Mouse (Mus musculus) MEL (cell line): ENCODE measurements around the gene Agmat. TPM values are rescaled to one million over a fixed set of nuclear protein-coding genes. Genes with fewer than 3 reads are reported as not detected.

Experiments
- DNase-seq: peaks from one replicate; pipeline ENCODE4 v3.0.0; 2011; ENCODE audit warnings: low read depth, low spot score
- H3K27ac ChIP-seq: 2 replicates; pipeline ENCODE4 v1.5.1; 2012; ENCODE audit warnings: low read depth, mild to moderate bottlenecking, control low read depth, low read length, moderate library complexity; ENCODE audit not compliant: control insufficient read depth
- H3K27me3 ChIP-seq, 2 experiments: fragments of 150-350 bp in 1 of 2; sonication (generic) in 1 of 2; 2 replicates each; pipeline ENCODE4 v1.6.1; 2012; ENCODE audit warnings: low read length in 2 of 2, mild to moderate bottlenecking in 2 of 2, improper control_type of control experiment in 1 of 2, moderate library complexity in 1 of 2; ENCODE audit not compliant: insufficient read depth in 2 of 2, control insufficient read depth in 1 of 2
- H3K36me3 ChIP-seq, 2 experiments: 2 replicates each; pipeline ENCODE4 v1.6.1; 2012 to 2014; ENCODE audit warnings: low read length in 2 of 2, improper control_type of control experiment in 1 of 2, inconsistent platforms in 1 of 2, mild to moderate bottlenecking in 1 of 2; ENCODE audit not compliant: insufficient read depth in 2 of 2, control insufficient read depth in 1 of 2
- H3K4me1 ChIP-seq, 2 experiments: fragments of 150-350 bp in 1 of 2; sonication (generic) in 1 of 2; 2 replicates each; pipeline ENCODE4 v1.6.1; 2012; ENCODE audit warnings: low read length in 2 of 2, improper control_type of control experiment in 1 of 2, mild to moderate bottlenecking in 1 of 2; ENCODE audit not compliant: insufficient read depth in 2 of 2, control insufficient read depth in 1 of 2
- H3K4me3 ChIP-seq, 2 experiments: fragments of 150-350 bp in 1 of 2; sonication (generic) in 1 of 2; 2 replicates each; pipeline ENCODE4 v1.5.1; 2012; ENCODE audit warnings: low read depth in 2 of 2, low read length in 2 of 2, mild to moderate bottlenecking in 2 of 2, moderate library complexity in 2 of 2, control low read depth in 1 of 2, improper control_type of control experiment in 1 of 2; ENCODE audit not compliant: control insufficient read depth in 1 of 2, insufficient read depth in 1 of 2
- H3K79me2 ChIP-seq: 2 replicates; pipeline ENCODE4 v1.6.1; 2012; ENCODE audit warnings: mild to moderate bottlenecking, low read length, moderate library complexity; ENCODE audit not compliant: control insufficient read depth, poor library complexity, insufficient read depth
- H3K9ac ChIP-seq: 2 replicates; pipeline ENCODE4 v1.6.1; 2012; ENCODE audit warnings: low read depth, mild to moderate bottlenecking, control low read depth, low read length, moderate library complexity; ENCODE audit not compliant: control insufficient read depth, poor library complexity, severe bottlenecking
- H3K9me3 ChIP-seq: fragments of 150-350 bp; sonication (generic); replicated peaks from 2 replicates; pipeline ENCODE4 v1.6.1; 2012; ENCODE audit warnings: mild to moderate bottlenecking, low read length, improper control_type of control experiment, moderate library complexity; ENCODE audit not compliant: insufficient read depth
- BHLHE40 ChIP-seq: IDR thresholded peaks from 2 replicates; pipeline ENCODE4 v1.6.1; 2012; ENCODE audit warnings: low read depth, mild to moderate bottlenecking, inconsistent platforms, low read length, improper control_type of control experiment, borderline replicate concordance
- CTCF ChIP-seq, 3 experiments: IDR thresholded peaks in 2 of 3; conservative IDR thresholded peaks in 1 of 3; 2 replicates each; pipeline ENCODE4 v1.5.1; 2011 to 2012; ENCODE audit warnings: low read length in 3 of 3, low read depth in 2 of 3, mild to moderate bottlenecking in 2 of 3, improper control_type of control experiment in 1 of 3, inconsistent platforms in 1 of 3, mixed read lengths in 1 of 3, moderate library complexity in 1 of 3; ENCODE audit not compliant: control insufficient read depth in 1 of 3, insufficient read depth in 1 of 3, poor library complexity in 1 of 3, severe bottlenecking in 1 of 3
- ETS1 ChIP-seq: IDR thresholded peaks from 2 replicates; pipeline ENCODE4 v1.6.1; 2012; ENCODE audit warnings: low read depth, mild to moderate bottlenecking, inconsistent platforms, low read length, improper control_type of control experiment, moderate library complexity
- MAZ ChIP-seq: IDR thresholded peaks from 2 replicates; pipeline ENCODE4 v1.6.1; 2012; ENCODE audit warnings: low read depth, mild to moderate bottlenecking, inconsistent platforms, low read length, improper control_type of control experiment
- MXI1 ChIP-seq: IDR thresholded peaks from 2 replicates; pipeline ENCODE4 v1.6.1; 2011; ENCODE audit warnings: mild to moderate bottlenecking, low read depth, low read length, improper control_type of control experiment
- MYB ChIP-seq: IDR thresholded peaks from 2 replicates; pipeline ENCODE4 v1.6.1; 2011; ENCODE audit warnings: mild to moderate bottlenecking, low read depth, low read length, improper control_type of control experiment
- MYC ChIP-seq: IDR thresholded peaks from 2 replicates; pipeline ENCODE4 v1.6.1; 2011; ENCODE audit warnings: low read depth, mild to moderate bottlenecking, low read length, improper control_type of control experiment, moderate library complexity
- NRF1 ChIP-seq: IDR thresholded peaks from 2 replicates; pipeline ENCODE4 v1.6.1; 2014; ENCODE audit warnings: low read depth, mild to moderate bottlenecking, inconsistent platforms, low read length, improper control_type of control experiment, moderate library complexity; ENCODE audit not compliant: poor library complexity, insufficient read depth, severe bottlenecking
- SIN3A ChIP-seq: IDR thresholded peaks from 2 replicates; pipeline ENCODE4 v1.6.1; 2012; ENCODE audit warnings: low read length, improper control_type of control experiment, inconsistent platforms
- TAL1 ChIP-seq: IDR thresholded peaks from 2 replicates; pipeline ENCODE4 v1.6.1; 2012; ENCODE audit warnings: mild to moderate bottlenecking, inconsistent platforms, low read length, moderate library complexity, mixed read lengths
- TCF12 ChIP-seq: IDR thresholded peaks from 2 replicates; pipeline ENCODE4 v1.6.1; 2014; ENCODE audit warnings: low read depth, mild to moderate bottlenecking, inconsistent platforms, low read length, improper control_type of control experiment, moderate library complexity
- UBTF ChIP-seq: IDR thresholded peaks from 2 replicates; pipeline ENCODE4 v1.6.1; 2012; ENCODE audit warnings: low read depth, mild to moderate bottlenecking, inconsistent platforms, low read length, improper control_type of control experiment, moderate library complexity, borderline replicate concordance; ENCODE audit not compliant: insufficient read depth
- polyA plus RNA-seq, 2 experiments: library from polyadenylated mRNA; stranded (reverse) in 1 of 2; unstranded in 1 of 2; fragments of >175 nt in 1 of 2; fragments of >200 nt in 1 of 2; gene quantifications; 2 replicates each; pipeline versions ENCODE4 v1.2.1 to v1.2.4; 2012; ENCODE audit warnings: low replicate concordance in 2 of 2, low read depth in 1 of 2; ENCODE audit not compliant: insufficient read length in 2 of 2, insufficient read depth in 1 of 2, missing spikeins in 1 of 2
- total RNA-seq: library from RNA; depleted of rRNA; stranded (reverse); fragments of 300-350 nt; gene quantifications from 2 replicates; pipeline ENCODE4 v1.2.3, GENCODE M21; 2012; rRNA removed

Gene Agmat
- total and polyA plus RNA-seq, 3 experiments: 0.07 to 0.12 TPM; not detected in 1

DNA sequence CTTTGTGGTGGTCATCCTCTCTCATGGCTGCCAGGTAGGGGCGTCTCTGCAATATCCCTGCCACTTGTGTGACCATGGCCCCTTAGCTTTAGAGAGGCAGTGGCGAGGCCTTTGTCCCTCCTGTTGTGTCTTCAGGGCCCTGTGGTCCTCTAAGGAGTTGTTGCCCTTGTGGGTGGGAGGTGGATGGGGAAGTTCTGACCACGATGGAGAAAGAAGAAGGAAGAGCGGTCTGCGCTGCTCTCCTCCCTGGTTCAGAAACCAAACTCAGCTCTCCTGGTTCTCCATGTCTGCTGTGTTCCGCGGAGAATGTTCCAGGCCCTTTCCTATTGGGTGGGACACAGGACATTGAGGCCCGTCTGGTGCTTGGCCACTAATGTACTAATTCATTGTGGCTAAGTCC, 59.4 kb downstream of the Agmat start:
- DNase-seq: no peak
- H3K27ac ChIP-seq: no peak overlapping the region
- no peak for TF ChIP-seq NRF1
- TF ChIP-seq MYC: no peak
- no peak for TF ChIP-seq MAZ
- TF ChIP-seq TCF12: no peak
- no peak for TF ChIP-seq MYB
- no peak for TF ChIP-seq MXI1
- no peak for TF ChIP-seq BHLHE40
- no peak for TF ChIP-seq TAL1
- TF ChIP-seq CTCF (IDR thresholded peaks at IDR 0.05 in 2 of 3, conservative IDR thresholded peaks at IDR 0.05 in 1 of 3; ENCODE audit: control insufficient read depth in 1 of 3, insufficient read depth in 1 of 3, low read depth in 2 of 3, low read length in 3 of 3, poor library complexity in 1 of 3, severe bottlenecking in 1 of 3): no peak
- no peak for TF ChIP-seq SIN3A
- TF ChIP-seq ETS1: no peak
- no peak for TF ChIP-seq UBTF
- H3K27me3 ChIP-seq: no peaks in the 10 kb centered on the region
- no peaks in the 10 kb centered on the region for H3K9me3 ChIP-seq
- no peak overlapping the region for H3K4me3 ChIP-seq
- no peaks in the 10 kb centered on the region for H3K4me1 ChIP-seq
- no peaks in the 10 kb centered on the region for H3K79me2 ChIP-seq
- H3K36me3 ChIP-seq: no peaks in the 10 kb centered on the region
- H3K9ac ChIP-seq: no peak overlapping the region

Other genes starting within 250 kb of the Agmat start
- gene Spen, start 208.1 kb upstream of the Agmat start, total RNA-seq: 11.9 and 12.6 TPM in 2 replicates
- gene Spen, start 208.1 kb upstream of the Agmat start, polyA plus RNA-seq: 100 to 1,000 TPM in 1 of 2 experiments, 10 to 100 TPM in 1; 46.9 to 102 TPM
- gene Fblim1, start 140.6 kb upstream of the Agmat start, total RNA-seq: not detected in 2 replicates
- gene Fblim1, start 140.6 kb upstream of the Agmat start, polyA plus RNA-seq: not detected
- not detected in 2 replicates for gene Tmem82, start 128.0 kb upstream of the Agmat start, total RNA-seq
- gene Tmem82, start 128.0 kb upstream of the Agmat start, polyA plus RNA-seq: under 1 TPM in 1 of 2 experiments, not detected in 1; 0.21 TPM
- not detected in 2 replicates for gene Slc25a34, start 122.9 kb upstream of the Agmat start, total RNA-seq
- under 1 TPM in 1 of 2 experiments, not detected in 1; 0.10 TPM for gene Slc25a34, start 122.9 kb upstream of the Agmat start, polyA plus RNA-seq
- gene Plekhm2, start 81.8 kb upstream of the Agmat start, total RNA-seq: 4.8 and 6.5 TPM in 2 replicates
- gene Plekhm2, start 81.8 kb upstream of the Agmat start, polyA plus RNA-seq: 10 to 100 TPM in 1 of 2 experiments, not detected in 1; 15.4 TPM
- 7.7 and 8.8 TPM in 2 replicates for gene Rsc1a1, start 61.1 kb upstream of the Agmat start, total RNA-seq
- not detected for gene Rsc1a1, start 61.1 kb upstream of the Agmat start, polyA plus RNA-seq
- gene Ddi2, start 23.3 kb upstream of the Agmat start, total RNA-seq: 37.6 and 40.7 TPM in 2 replicates
- gene Ddi2, start 23.3 kb upstream of the Agmat start, polyA plus RNA-seq: 10 to 100 TPM in 1 of 2 experiments, not detected in 1; 42.8 TPM
- 3.2 and 3.4 TPM in 2 replicates for gene Dnajc16, start 44.3 kb downstream of the Agmat start, total RNA-seq
- gene Dnajc16, start 44.3 kb downstream of the Agmat start, polyA plus RNA-seq: 1 to 10 TPM in 1 of 2 experiments, not detected in 1; 6.8 TPM
- gene Casp9, start 46.9 kb downstream of the Agmat start, total RNA-seq: 2.8 and 3.8 TPM in 2 replicates
- gene Casp9, start 46.9 kb downstream of the Agmat start, polyA plus RNA-seq: 1 to 10 TPM in 1 of 2 experiments, not detected in 1; 6.4 TPM
- gene Cela2a, start 79.5 kb downstream of the Agmat start, total RNA-seq: not detected in 2 replicates
- gene Cela2a, start 79.5 kb downstream of the Agmat start, polyA plus RNA-seq: not detected
- not detected in 2 replicates for gene Ctrc, start 99.7 kb downstream of the Agmat start, total RNA-seq
- not detected for gene Ctrc, start 99.7 kb downstream of the Agmat start, polyA plus RNA-seq
- 29.8 and 32.4 TPM in 2 replicates for gene Efhd2, start 128.2 kb downstream of the Agmat start, total RNA-seq
- 10 to 100 TPM in 1 of 2 experiments, not detected in 1; 79.1 TPM for gene Efhd2, start 128.2 kb downstream of the Agmat start, polyA plus RNA-seq